Mouse (Mus musculus) hindbrain, postnatal 0 days (tissue): ENCODE data around the gene Hscb. TPM values are rescaled to one million over a fixed set of nuclear protein-coding genes. Genes with fewer than 3 reads are reported as not detected.

ENCODE experiments used
- ATAC-seq: fragments of 200-750 bp; cut with Nextera tagmentation; 2 replicates; pipeline ENCODE4 v1.8.0; 2017; ENCODE audit warnings: mild to moderate bottlenecking, moderate TSS enrichment, moderate library complexity
- DNase-seq: peaks from one replicate; pipeline ENCODE4 v3.0.0-alpha.2; 2015; ENCODE audit warnings: low spot score
- H3K27ac ChIP-seq: fragments of 300-500 bp; sonication (generic); 2 replicates; pipeline ENCODE4 v1.5.1; 2014; ENCODE audit warnings: mild to moderate bottlenecking
- H3K27me3 ChIP-seq: fragments of 300-500 bp; sonication (generic); 2 replicates; pipeline ENCODE4 v1.6.1; 2014; ENCODE audit warnings: low read length, mixed read lengths; ENCODE audit not compliant: insufficient read depth
- H3K36me3 ChIP-seq: fragments of 300-500 bp; sonication (generic); 2 replicates; pipeline ENCODE4 v1.6.1; 2014; ENCODE audit warnings: low read length, mixed read lengths; ENCODE audit not compliant: insufficient read depth
- H3K4me1 ChIP-seq: fragments of 300-500 bp; sonication (generic); 2 replicates; pipeline ENCODE4 v1.6.1; 2014; ENCODE audit warnings: antibody characterized with exemption, low read length, mixed read lengths; ENCODE audit not compliant: insufficient read depth
- H3K4me2 ChIP-seq: fragments of 300-500 bp; sonication (generic); 2 replicates; pipeline ENCODE4 v1.6.1; 2014; ENCODE audit warnings: low read depth, mild to moderate bottlenecking, low read length, moderate library complexity, mixed read lengths
- H3K4me3 ChIP-seq: fragments of 300-500 bp; sonication (generic); 2 replicates; pipeline ENCODE4 v1.5.1; 2014; ENCODE audit warnings: low read length
- H3K9ac ChIP-seq: fragments of 300-500 bp; sonication (generic); replicated peaks from 2 replicates; pipeline ENCODE4 v1.6.1; 2014; ENCODE audit warnings: mild to moderate bottlenecking, low read length, moderate library complexity, mixed read lengths
- H3K9me3 ChIP-seq: fragments of 300-500 bp; sonication (generic); 2 replicates; pipeline ENCODE4 v1.6.1; 2016; ENCODE audit warnings: low read length, mixed read lengths
- CTCF ChIP-seq: IDR thresholded peaks from 2 replicates; pipeline ENCODE4 v1.5.1; 2016; ENCODE audit warnings: antibody characterized with exemption, control low read depth, low read depth
- WGBS: fragments of 180-500 bp; shearing (Covaris S2); extraction: QIAGEN DNeasy Blood & Tissue Kit; methylation state at CpG from one replicate; pipeline ENCODE4 v1.1.7; 2014; 5-methylcytosine and 5-hydroxymethylcytosine counted together
- polyA plus RNA-seq: library from polyadenylated mRNA; unstranded; fragments of >200 nt; fragmentation: Nextera tagmentation; extraction: Ambion mirVana; gene quantifications from 2 replicates; pipeline ENCODE4 v1.2.1, GENCODE M21; 2015
- total RNA-seq: library from RNA; depleted of rRNA; stranded (reverse); fragments of >200 nt; gene quantifications from 2 replicates; pipeline ENCODE4 v1.2.3, GENCODE M21; 2014

Hscb gene
- total and polyA plus RNA-seq, 2 experiments from 2014 or later: 10.5 to 12.0 TPM

- no peak overlapping the region for H3K4me2 ChIP-seq
- no peak for ATAC-seq
- DNase-seq: no peak
- TF ChIP-seq CTCF: no peak
- no peaks in the 10 kb centered on the region for H3K27me3 ChIP-seq
- peaks cover 32% of the 10 kb centered on the region for H3K36me3 ChIP-seq
- H3K9ac ChIP-seq: no peak overlapping the region
- 83% methylated on average over 3 of the region's 3 CpGs for WGBS
- no peaks in the 10 kb centered on the region for H3K9me3 ChIP-seq
- H3K27ac ChIP-seq: no peak overlapping the region
- no peak overlapping the region for H3K4me3 ChIP-seq
- no peaks in the 10 kb centered on the region for H3K4me1 ChIP-seq
Observed at GRCm38 (mm10) chr5:110801036-110801624, 38.4 kb downstream of the Hscb start.

- Histone ChIP-seq H3K36me3 (peaks cover 59% of the 10 kb centered on the region), H3K4me2 (no peak overlapping the region), H3K4me3 (no peak overlapping the region), H3K27me3 (no peaks in the 10 kb centered on the region), H3K9me3 (no peaks in the 10 kb centered on the region), H3K27ac (no peak overlapping the region), H3K4me1 (no peaks in the 10 kb centered on the region), H3K9ac (no peak overlapping the region)
- WGBS: 53% methylated on average over 4 of the region's 4 CpGs
- ATAC-seq (no peak), DNase-seq (no peak)
- no peak for TF ChIP-seq CTCF
Observed at GRCm38 (mm10) chr5:110797696-110798095, 41.9 kb downstream of the Hscb start.

- no peaks in the 10 kb centered on the region for H3K9me3 ChIP-seq
- H3K27ac ChIP-seq: no peak overlapping the region
- no peaks in the 10 kb centered on the region for H3K27me3 ChIP-seq
- 84% methylated on average over 7 of the region's 7 CpGs for WGBS
- no peak overlapping the region for H3K4me3 ChIP-seq
- TF ChIP-seq CTCF: no peak
- H3K36me3 ChIP-seq: peaks cover 80% of the 10 kb centered on the region
- no peak overlapping the region for H3K9ac ChIP-seq
- DNase-seq: no peak
- no peak for ATAC-seq
- no peaks in the 10 kb centered on the region for H3K4me1 ChIP-seq
- no peak overlapping the region for H3K4me2 ChIP-seq
Observed at GRCm38 (mm10) chr5:110794363-110794762, 45.2 kb downstream of the Hscb start.

GRCm38 (mm10) chr5:110788684-110789083 is 50.9 kb downstream of the Hscb start:
- no peaks in the 10 kb centered on the region for H3K27me3 ChIP-seq
- peak; percentile 68 for ATAC-seq
- H3K9me3 ChIP-seq: no peaks in the 10 kb centered on the region
- no peaks in the 10 kb centered on the region for H3K4me1 ChIP-seq
- peak; percentile 81 for DNase-seq
- no peak overlapping the region for H3K27ac ChIP-seq
- H3K4me2 ChIP-seq: no peak overlapping the region
- H3K4me3 ChIP-seq: no peak overlapping the region
- peaks cover 73% of the 10 kb centered on the region for H3K36me3 ChIP-seq
- H3K9ac ChIP-seq: no peak overlapping the region
- peak; percentile 85 for TF ChIP-seq CTCF
- WGBS: 61% methylated on average over 5 of the region's 5 CpGs

- no peak overlapping the region for H3K9ac ChIP-seq
- ATAC-seq: no peak
- no peaks in the 10 kb centered on the region for H3K4me1 ChIP-seq
- no peak overlapping the region for H3K4me2 ChIP-seq
- WGBS: 63% methylated on average over 11 of the region's 11 CpGs
- TF ChIP-seq CTCF: peak; percentile 57
- H3K27me3 ChIP-seq: no peaks in the 10 kb centered on the region
- no peaks in the 10 kb centered on the region for H3K9me3 ChIP-seq
- no peak overlapping the region for H3K4me3 ChIP-seq
- peak; percentile 9 for DNase-seq
- H3K36me3 ChIP-seq: peaks cover 49% of the 10 kb centered on the region
- H3K27ac ChIP-seq: no peak overlapping the region
Observed at GRCm38 (mm10) chr5:110786081-110786835, 53.3 kb downstream of the Hscb start.

GRCm38 (mm10) chr5:110783150-110783549 is 56.4 kb downstream of the Hscb start:
- no peak overlapping the region for H3K27ac ChIP-seq
- no peak overlapping the region for H3K4me3 ChIP-seq
- no peak overlapping the region for H3K4me2 ChIP-seq
- DNase-seq: no peak
- H3K36me3 ChIP-seq: peaks cover 22% of the 10 kb centered on the region
- no peak for ATAC-seq
- H3K4me1 ChIP-seq: no peaks in the 10 kb centered on the region
- TF ChIP-seq CTCF: no peak
- no peaks in the 10 kb centered on the region for H3K27me3 ChIP-seq
- no peaks in the 10 kb centered on the region for H3K9me3 ChIP-seq
- WGBS: 74% methylated on average over 8 of the region's 8 CpGs
- H3K9ac ChIP-seq: no peak overlapping the region
